Mouse (Mus musculus) liver, embryonic 15.5 days (tissue): ENCODE measurements around the gene Mup6. TPM values are rescaled to one million over a fixed set of nuclear protein-coding genes. Genes with fewer than 3 reads are reported as not detected.
"Not testable (repeated sequence)": the region's sequence is repeated elsewhere in the genome, so short reads cannot be mapped to it uniquely, and the experiment has no call there.

ENCODE experiments used
- ATAC-seq: fragments of 200-750 bp; cut with Nextera tagmentation; 2 replicates; pipeline ENCODE4 v1.8.0; 2017; ENCODE audit warnings: moderate number of reproducible peaks, mild to moderate bottlenecking, moderate library complexity; ENCODE audit not compliant: insufficient read depth
- H3K27ac ChIP-seq: fragments of 300-500 bp; sonication (generic); replicated peaks from 2 replicates; pipeline ENCODE4 v1.5.1; 2015; ENCODE audit warnings: mild to moderate bottlenecking, inconsistent platforms
- H3K27me3 ChIP-seq: fragments of 300-500 bp; sonication (generic); 2 replicates; pipeline ENCODE4 v1.6.1; 2015; ENCODE audit warnings: mild to moderate bottlenecking, inconsistent platforms
- H3K36me3 ChIP-seq: fragments of 300-500 bp; sonication (generic); replicated peaks from 2 replicates; pipeline ENCODE4 v1.6.1; 2015; ENCODE audit warnings: moderate library complexity, mild to moderate bottlenecking, inconsistent platforms
- H3K4me1 ChIP-seq: fragments of 300-500 bp; sonication (generic); replicated peaks from 2 replicates; pipeline ENCODE4 v1.6.1; 2015; ENCODE audit warnings: inconsistent platforms
- H3K4me2 ChIP-seq: fragments of 300-500 bp; sonication (generic); 2 replicates; pipeline ENCODE4 v1.6.1; 2015; ENCODE audit warnings: moderate library complexity, mild to moderate bottlenecking, inconsistent platforms
- H3K4me3 ChIP-seq: fragments of 300-500 bp; sonication (generic); replicated peaks from 2 replicates; pipeline ENCODE4 v1.5.1; 2015; ENCODE audit warnings: mild to moderate bottlenecking, inconsistent platforms
- H3K9ac ChIP-seq: fragments of 300-500 bp; sonication (generic); 2 replicates; pipeline ENCODE4 v1.6.1; 2015; ENCODE audit warnings: moderate library complexity, mild to moderate bottlenecking, inconsistent platforms
- H3K9me3 ChIP-seq: fragments of 300-500 bp; sonication (generic); replicated peaks from 2 replicates; pipeline ENCODE4 v1.6.1; 2016; ENCODE audit warnings: inconsistent platforms
- WGBS: fragments of 180-500 bp; shearing (Covaris S2); methylation state at CpG from one replicate; pipeline ENCODE4 v1.1.7; 2015; ENCODE audit warnings: mixed read lengths; ENCODE audit not compliant: insufficient replicate concordance; 5-methylcytosine and 5-hydroxymethylcytosine counted together
- polyA plus RNA-seq: library from polyadenylated mRNA; unstranded; fragments of >200 nt; fragmentation: Nextera tagmentation; extraction: Ambion mirVana; gene quantifications from 2 replicates; pipeline ENCODE4 v1.2.1, GENCODE M21; 2015

The Mup6 gene
- not detected in 2 replicates for polyA plus RNA-seq

- H3K9me3 ChIP-seq = no peaks in the 10 kb centered on the region
- H3K9ac ChIP-seq = no peak within 1 kb of the TSS
- H3K36me3 ChIP-seq = no peaks in the 10 kb centered on the region
- WGBS = 27% methylated on average over 3 of the region's 3 CpGs
- no peak within 1 kb of the TSS for H3K4me3 ChIP-seq
- no peak for ATAC-seq
- H3K27me3 ChIP-seq = no peaks in the 10 kb centered on the region
- H3K4me2 ChIP-seq = no peak within 1 kb of the TSS
- H3K4me1 ChIP-seq = no peaks in the 10 kb centered on the region
- H3K27ac ChIP-seq = no peak within 1 kb of the TSS
Observed at GRCm38 (mm10) chr4:59963405-59964344, at the start of gene Mup6. Gene Mup6 (plus strand): TSS chr4:59964294.

GRCm38 (mm10) chr4:59914608-59915403 is 49.3 kb upstream of the Mup6 start, which contains the start of gene Slc46a2:
Gene Slc46a2 (minus strand): TSS chr4:59915056.
- no peak within 1 kb of the TSS for H3K9ac ChIP-seq
- 18% methylated on average over 22 of the region's 22 CpGs for WGBS
- ATAC-seq = no peak
- no peaks in the 10 kb centered on the region for H3K4me1 ChIP-seq
- H3K36me3 ChIP-seq = no peaks in the 10 kb centered on the region
- no peak within 1 kb of the TSS for H3K27ac ChIP-seq
- peaks cover 27% of the 10 kb centered on the region for H3K27me3 ChIP-seq
- H3K9me3 ChIP-seq = no peaks in the 10 kb centered on the region
- H3K4me3 ChIP-seq = no peak within 1 kb of the TSS
- no peak within 1 kb of the TSS for H3K4me2 ChIP-seq

- Histone ChIP-seq H3K27ac (no peak overlapping the region), H3K9me3 (no peaks in the 10 kb centered on the region), H3K36me3 (no peaks in the 10 kb centered on the region), H3K4me3 (no peak overlapping the region), H3K4me2 (no peak overlapping the region), H3K27me3 (peaks cover 27% of the 10 kb centered on the region), H3K9ac (no peak overlapping the region), H3K4me1 (no peaks in the 10 kb centered on the region)
- WGBS = 71% methylated on average over 3 of the region's 3 CpGs
- no peak for ATAC-seq
Observed at GRCm38 (mm10) chr4:59917966-59918365, 46.1 kb upstream of the Mup6 start.

GRCm38 (mm10) chr4:59925082-59925481 is 39.0 kb upstream of the Mup6 start:
- Histone ChIP-seq H3K4me3 (no peak overlapping the region), H3K27ac (no peak overlapping the region), H3K9me3 (no peaks in the 10 kb centered on the region), H3K27me3 (no peaks in the 10 kb centered on the region), H3K4me2 (no peak overlapping the region), H3K9ac (no peak overlapping the region), H3K4me1 (no peaks in the 10 kb centered on the region), H3K36me3 (no peaks in the 10 kb centered on the region)
- 65% methylated on average over 9 of the region's 9 CpGs for WGBS
- no peak for ATAC-seq

GRCm38 (mm10) chr4:59927666-59928065 is 36.4 kb upstream of the Mup6 start:
- H3K27ac ChIP-seq = no peak overlapping the region
- no peak overlapping the region for H3K4me3 ChIP-seq
- no peak for ATAC-seq
- H3K9me3 ChIP-seq = no peaks in the 10 kb centered on the region
- no peak overlapping the region for H3K9ac ChIP-seq
- H3K4me1 ChIP-seq = no peaks in the 10 kb centered on the region
- no peak overlapping the region for H3K4me2 ChIP-seq
- no peaks in the 10 kb centered on the region for H3K36me3 ChIP-seq
- H3K27me3 ChIP-seq = no peaks in the 10 kb centered on the region
- 55% methylated on average over 3 of the region's 3 CpGs for WGBS

GRCm38 (mm10) chr4:59928347-59928746 is 35.7 kb upstream of the Mup6 start:
- Histone ChIP-seq H3K4me3 (no peak overlapping the region), H3K36me3 (no peaks in the 10 kb centered on the region), H3K27me3 (no peaks in the 10 kb centered on the region), H3K4me2 (no peak overlapping the region), H3K4me1 (no peaks in the 10 kb centered on the region), H3K27ac (no peak overlapping the region), H3K9ac (no peak overlapping the region), H3K9me3 (no peaks in the 10 kb centered on the region)
- WGBS = 5% methylated on average over 6 of the region's 6 CpGs
- no peak for ATAC-seq

GRCm38 (mm10) chr4:59932505-59933281 is 31.4 kb upstream of the Mup6 start:
- no peaks in the 10 kb centered on the region for H3K36me3 ChIP-seq
- H3K27me3 ChIP-seq = no peaks in the 10 kb centered on the region
- no peak overlapping the region for H3K4me2 ChIP-seq
- H3K27ac ChIP-seq = no peak overlapping the region
- H3K4me3 ChIP-seq = no peak overlapping the region
- H3K4me1 ChIP-seq = no peaks in the 10 kb centered on the region
- WGBS = 40% methylated on average over 6 of the region's 6 CpGs
- no peak for ATAC-seq
- no peaks in the 10 kb centered on the region for H3K9me3 ChIP-seq
- H3K9ac ChIP-seq = no peak overlapping the region

- H3K4me2 ChIP-seq = no peak overlapping the region
- no peak for ATAC-seq
- H3K27ac ChIP-seq = no peak overlapping the region
- H3K4me3 ChIP-seq = no peak overlapping the region
- no peaks in the 10 kb centered on the region for H3K27me3 ChIP-seq
- no peak overlapping the region for H3K9ac ChIP-seq
- 44% methylated on average over 2 of the region's 2 CpGs for WGBS
- H3K4me1 ChIP-seq = no peaks in the 10 kb centered on the region
- H3K36me3 ChIP-seq = no peaks in the 10 kb centered on the region
- H3K9me3 ChIP-seq = no peaks in the 10 kb centered on the region
Observed at GRCm38 (mm10) chr4:59937543-59937942, 26.6 kb upstream of the Mup6 start.

- no peak within 1 kb of the TSS for H3K9ac ChIP-seq
- no peaks in the 10 kb centered on the region for H3K27me3 ChIP-seq
- 45% methylated on average over 3 of the region's 3 CpGs for WGBS
- H3K27ac ChIP-seq = no peak within 1 kb of the TSS
- H3K4me2 ChIP-seq = no peak within 1 kb of the TSS
- H3K9me3 ChIP-seq = no peaks in the 10 kb centered on the region
- H3K4me3 ChIP-seq = no peak within 1 kb of the TSS
- ATAC-seq = no peak
- H3K36me3 ChIP-seq = no peaks in the 10 kb centered on the region
- no peaks in the 10 kb centered on the region for H3K4me1 ChIP-seq
Observed at GRCm38 (mm10) chr4:59960610-59961009, 3.5 kb upstream of the Mup6 start, which contains the start of gene Mup4. Gene Mup4 (minus strand): TSS chr4:59960710.

GRCm38 (mm10) chr4:59997894-59998293 is 33.8 kb downstream of the Mup6 start:
- not testable (repeated sequence) for H3K9me3 ChIP-seq, H3K4me2 ChIP-seq, H3K36me3 ChIP-seq, H3K4me1 ChIP-seq, H3K4me3 ChIP-seq, ATAC-seq, H3K27me3 ChIP-seq, H3K9ac ChIP-seq, H3K27ac ChIP-seq

- H3K9ac ChIP-seq = not testable (repeated sequence)
Observed at GRCm38 (mm10) chr4:60020141-60020540, 56.0 kb downstream of the Mup6 start.

More at GRCm38 (mm10) chr4:60020141-60020540, 56.0 kb downstream of the Mup6 start:
- H3K36me3 ChIP-seq, H3K27me3 ChIP-seq, ATAC-seq, H3K4me2 ChIP-seq, H3K27ac ChIP-seq, H3K4me1 ChIP-seq, H3K4me3 ChIP-seq, H3K9me3 ChIP-seq: not testable (repeated sequence)
- 70% methylated on average over 7 of the region's 7 CpGs for WGBS
